ENCODE assay signal across 9 mouse cellular contexts in genomic region chr11:72130021-72130420, GRCm38 (mm10). TPM values are rescaled to one million over a fixed set of nuclear protein-coding genes. Genes with fewer than 3 reads are reported as not detected.
A peak's percentile ranks its signal among the peaks of the same experiment; 100 is the strongest.
DNase-seq lines count a peak whose midpoint lies in the region; ATAC-seq and TF ChIP-seq lines count a peak whose summit lies in the region.
"Had no signal": no experiment of that assay in that cellular context is flagged by ENCODE, and none has a peak within 500 bp of the region (broad histone marks: within the 10 kb centered on the region; RNA-seq: fewer than 3 reads in every experiment).

No protein-coding gene starts in this region.

- WGBS in hindbrain, embryonic 12.5 days, result 13% methylated on average over 11 of the region's 11 CpGs
- 14% methylated on average over 11 of the region's 11 CpGs for WGBS in hindbrain, embryonic 14.5 days
- 11% methylated on average over 11 of the region's 11 CpGs for WGBS in intestine, postnatal 0 days

- no peak for ATAC-seq in hindbrain, embryonic 12.5 days (ENCODE audit: low FRiP score)
- no peak for ATAC-seq in hindbrain, embryonic 14.5 days (ENCODE audit: low FRiP score)
- ATAC-seq in intestine, postnatal 0 days, result 0 out of 2 replicates have a peak, but pooled peaks have one; percentile 34

- DNase-seq in hindbrain, embryonic 14.5 days (ENCODE audit: low spot score), result no peak
- peak; percentile 42 to 46 for DNase-seq in gastrocnemius, postnatal 36 days
- DNase-seq in retina, postnatal 7 days (ENCODE audit: low read depth, low spot score), result peak; percentile 86
- DNase-seq in layer of hippocampus, postnatal 14 days (ENCODE audit: low spot score in 2 of 2), result no peak
- no peak for DNase-seq in ovary, postnatal 36 days (ENCODE audit: low spot score)

- H3K4me1 ChIP-seq in hindbrain, embryonic 12.5 days, result peaks cover 26% of the 10 kb centered on the region
- H3K4me1 ChIP-seq in hindbrain, embryonic 14.5 days (replicated peaks; ENCODE audit: control insufficient read depth, insufficient read depth, low read length), result 0 out of 2 replicates have a peak, but pooled peaks cover 6% of the 10 kb centered on the region
- peaks cover 20% of the 10 kb centered on the region for H3K4me1 ChIP-seq in brown adipose tissue, adult 24 weeks (ENCODE audit: control insufficient read depth, insufficient read depth, insufficient read length, low read length)
- H3K4me1 ChIP-seq in intestine, postnatal 0 days (replicated peaks; ENCODE audit: control insufficient read depth, insufficient read depth, low read length), result no peaks in the 10 kb centered on the region
- H3K4me1 ChIP-seq: megakaryocyte, embryonic 14.5 days had no signal

- 0 out of 2 replicates have a peak overlapping the region, but pooled peaks have one; percentile 7 for H3K4me2 ChIP-seq in hindbrain, embryonic 12.5 days (replicated peaks)
- no peak overlapping the region for H3K4me2 ChIP-seq in hindbrain, embryonic 14.5 days (replicated peaks)
- H3K4me2 ChIP-seq in intestine, postnatal 0 days (replicated peaks; ENCODE audit: low read depth), result 0 out of 2 replicates have a peak overlapping the region, but pooled peaks have one; percentile 35

- H3K36me3 ChIP-seq in hindbrain, embryonic 12.5 days, result no peaks in the 10 kb centered on the region
- no peaks in the 10 kb centered on the region for H3K36me3 ChIP-seq in hindbrain, embryonic 14.5 days (replicated peaks; ENCODE audit: control insufficient read depth, insufficient read depth)
- H3K36me3 ChIP-seq in intestine, postnatal 0 days (ENCODE audit: control insufficient read depth, insufficient read depth), result no peaks in the 10 kb centered on the region

- no peak for TF ChIP-seq CTCF in intestine, postnatal 0 days (IDR thresholded peaks at IDR 0.05; ENCODE audit: low read depth)

- H3K4me3 ChIP-seq in hindbrain, embryonic 12.5 days, result no peak overlapping the region
- H3K4me3 ChIP-seq in hindbrain, embryonic 14.5 days (replicated peaks; ENCODE audit: low read length), result no peak overlapping the region
- no peak overlapping the region for H3K4me3 ChIP-seq in brown adipose tissue, adult 24 weeks (ENCODE audit: insufficient read depth, low read depth, low read length)
- no peak overlapping the region for H3K4me3 ChIP-seq in intestine, postnatal 0 days (ENCODE audit: low read depth, low read length)
- H3K4me3 ChIP-seq: megakaryocyte, embryonic 14.5 days had no signal

- no peak overlapping the region for H3K9ac ChIP-seq in hindbrain, embryonic 12.5 days
- no peak overlapping the region; the same call in 1 of the 2 replicates for H3K9ac ChIP-seq in hindbrain, embryonic 14.5 days
- no peak overlapping the region for H3K9ac ChIP-seq in intestine, postnatal 0 days (ENCODE audit: low read depth, low read length)

- peaks cover 37% of the 10 kb centered on the region for H3K27me3 ChIP-seq in hindbrain, embryonic 12.5 days
- H3K27me3 ChIP-seq in hindbrain, embryonic 14.5 days (ENCODE audit: control insufficient read depth, insufficient read depth, low read length), result peaks cover 33% of the 10 kb centered on the region
- H3K27me3 ChIP-seq in intestine, postnatal 0 days (replicated peaks; ENCODE audit: control insufficient read depth, insufficient read depth, low read length), result peaks cover 17% of the 10 kb centered on the region

- H3K9me3 ChIP-seq in hindbrain, embryonic 12.5 days (replicated peaks), result no peaks in the 10 kb centered on the region
- no peaks in the 10 kb centered on the region for H3K9me3 ChIP-seq in hindbrain, embryonic 14.5 days (ENCODE audit: control insufficient read depth, low read length)
- no peaks in the 10 kb centered on the region for H3K9me3 ChIP-seq in intestine, postnatal 0 days (ENCODE audit: control insufficient read depth)
- H3K9me3 ChIP-seq: megakaryocyte, embryonic 14.5 days had no signal

- intact Hi-C loops in gastrocnemius, postnatal 36 days (cut with DNase I), result loop anchor here (5.0 kb wide), 1 partner anchor 78 kb away; no protein-coding TSS in a partner anchor

- H3K27ac ChIP-seq in hindbrain, embryonic 12.5 days, result no peak overlapping the region
- H3K27ac ChIP-seq in hindbrain, embryonic 14.5 days, result no peak overlapping the region
- H3K27ac ChIP-seq in brown adipose tissue, adult 24 weeks (replicated peaks; ENCODE audit: low read depth, low read length), result peak overlapping the region; percentile 19; the same call in 1 of the 2 replicates
- no peak overlapping the region for H3K27ac ChIP-seq in intestine, postnatal 0 days (ENCODE audit: low read depth, low read length)

RNA-seq across cellular contexts. Expression of gene Pitpnm3, which starts 5.6 kb away (rescaled TPM):
- 1.1 and 1.8 TPM in 2 replicates for polyA plus RNA-seq in hindbrain, embryonic 12.5 days (2016; fragmentation: Nextera tagmentation; extraction: Ambion mirVana)
- polyA plus RNA-seq in hindbrain, embryonic 14.5 days (2014; fragmentation: Nextera tagmentation; extraction: Ambion mirVana), result 4.9 and 5.2 TPM in 2 replicates
- 0.20 and 0.46 TPM in 2 replicates for polyA plus RNA-seq in brown adipose tissue, adult 24 weeks (2012; ENCODE audit: insufficient read depth, insufficient read length, missing spikeins)
- 1 to 10 TPM; 1.1 to 1.9 TPM for total RNA-seq in gastrocnemius, postnatal 36 days (2021)
- 0.68 and 0.86 TPM in 2 replicates for polyA plus RNA-seq in intestine, postnatal 0 days (2015; fragmentation: Nextera tagmentation; extraction: Ambion mirVana)
- 10 to 100 TPM; 20.9 to 22.2 TPM for total RNA-seq in layer of hippocampus, postnatal 14 days (2021)

Comparison
In these comparisons a context has a peak if more than half of its experiments do, and no peak if none do; other contexts are left out.
1. DNase-seq: peak in gastrocnemius, postnatal 36 days (2 of 2) and retina, postnatal 7 days (single experiment); none in hindbrain, embryonic 14.5 days (single experiment), layer of hippocampus, postnatal 14 days (0 of 2) and ovary, postnatal 36 days (single experiment).